Mouse (Mus musculus) small intestine, adult 2 months (tissue): ENCODE data around the gene Gm21954.

Experiments
- CTCF ChIP-seq: fragments of 200-500 bp; IDR thresholded peaks from 2 replicates; pipeline ENCODE4 v1.5.1; 2012; ENCODE audit warnings: low read depth, mild to moderate bottlenecking, control low read depth, inconsistent platforms, low read length, moderate library complexity, mixed read lengths; ENCODE audit not compliant: insufficient replicate concordance, insufficient read length; ENCODE audit errors: extremely low read depth
- POLR2A ChIP-seq: fragments of 200-500 bp; IDR thresholded peaks from 2 replicates; pipeline ENCODE4 v1.6.1; 2012; ENCODE audit warnings: low read depth, mild to moderate bottlenecking, control low read depth, inconsistent platforms, low read length, moderate library complexity

GRCm38 (mm10) chr3:55443271-55443670, 28.7 kb downstream of the Gm21954 start:
- TF ChIP-seq POLR2A: no peak
- no peak for TF ChIP-seq CTCF
